Mouse (Mus musculus) Patski (cell line): ENCODE results near the gene Klhl21. TPM values are rescaled to one million over a fixed set of nuclear protein-coding genes. Genes with fewer than 3 reads are reported as not detected.
"Not testable (repeated sequence)": the region's sequence is repeated elsewhere in the genome, so short reads cannot be mapped to it uniquely, and the experiment has no call there.

ENCODE experiments used
- ATAC-seq: fragments of 100-300 bp; one replicate; pipeline ENCODE4 v1.8.0; 2021
- CTCF ChIA-PET: fragments of 350-600 bp; sonication (Branson Sonifier 250); formaldehyde crosslinking; loops from one replicate; lab custom pipeline; 2022; ENCODE audit warnings: inconsistent platforms; lab: Charles Lee
- POLR2A ChIA-PET: fragments of 350-600 bp; sonication (Branson Sonifier 250); formaldehyde crosslinking; loops from one replicate; lab custom pipeline; 2022; ENCODE audit warnings: antibody characterized with exemption, inconsistent platforms; lab: Charles Lee
- DNase-seq: peaks from one replicate; pipeline ENCODE4 v3.0.0-alpha.2; 2011; ENCODE audit warnings: low read depth, low spot score
- H3K27me3 ChIP-seq: fragments of 371-371 bp; one replicate; pipeline ENCODE4 v1.5.1; 2021
- CTCF ChIP-seq: fragments of 100-300 bp; IDR thresholded peaks from one replicate; pipeline ENCODE4 v1.5.1; 2021
- in situ Hi-C: fragments of 300-500 bp; cut with MboI; formaldehyde crosslinking; loops from 3 replicates; pipeline ENCODE4 v1.11.1; 2018; ENCODE audit warnings: low pct_unique_long_range_greater_than_20kb, mixed read lengths
- polyA plus RNA-seq: library from polyadenylated mRNA; unstranded; gene quantifications from one replicate; pipeline ENCODE4 v1.2.3, GENCODE M21; 2021

The Klhl21 gene
- polyA plus RNA-seq, 1 experiment from 2014 or later, result 16.6 TPM

- DNase-seq, result no peak
- in situ Hi-C loops, result loop anchor here (5.0 kb wide), 1 partner anchor 47 kb away; no protein-coding TSS in a partner anchor
- TF ChIP-seq CTCF, result no peak
- ATAC-seq, result no peak
- CTCF ChIA-PET, result interaction anchor here (0.8 to 1.9 kb wide), 11 partner anchors 9 to 64 kb away, joined by 3 to 10 read pairs (median 3); partner anchors contain the start of genes Nol9 and Tas1r1
- POLR2A ChIA-PET, result interaction anchor here (1.4 kb wide), 1 partner anchor 20 kb away, joined by 4 read pairs; the partner anchor contains the start of gene Klhl21
- H3K27me3 ChIP-seq, result no peaks in the 10 kb centered on the region
Observed at GRCm38 (mm10) chr4:152029087-152029486, 20.5 kb downstream of the Klhl21 start.

GRCm38 (mm10) chr4:152029997-152030396 is 21.4 kb downstream of the Klhl21 start:
- CTCF ChIA-PET, result interaction anchor here (0.9 to 1.9 kb wide), 6 partner anchors 8 to 64 kb away, joined by 3 to 10 read pairs (median 3); partner anchors contain the start of genes Nol9 and Tas1r1
- H3K27me3 ChIP-seq, result no peaks in the 10 kb centered on the region
- DNase-seq (no peak), ATAC-seq (no peak)
- POLR2A ChIA-PET, result interaction anchor here (0.8 to 1.3 kb wide), 2 partner anchors 9 to 34 kb away, joined by 3 read pairs; partner anchors contain the start of genes Nol9 and Phf13
- no peak for TF ChIP-seq CTCF
- in situ Hi-C loops, result loop anchor here (5.0 kb wide), 2 partner anchors 48 to 67 kb away; no protein-coding TSS in a partner anchor

DNA sequence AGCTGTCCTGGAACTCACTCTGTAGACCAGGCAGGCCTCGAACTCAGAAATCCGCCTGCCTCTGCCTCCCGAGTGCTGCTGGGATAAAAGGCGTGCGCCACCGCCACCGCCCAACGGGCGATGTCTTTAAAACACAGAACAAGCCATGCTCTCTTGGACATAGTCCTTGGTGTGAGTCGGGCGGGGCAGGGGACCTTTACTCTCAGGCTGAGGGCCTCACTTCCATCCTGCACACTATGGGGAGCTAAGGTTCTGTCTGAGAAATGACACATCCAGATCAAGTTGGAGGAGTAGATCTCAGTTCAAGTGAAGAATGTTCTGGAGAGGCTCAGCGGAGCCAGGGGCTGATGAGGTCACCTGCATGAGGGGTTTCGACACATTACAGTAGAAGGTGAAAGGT is 24.3 kb downstream of the Klhl21 start:
- ATAC-seq (no peak), DNase-seq (no peak)
- H3K27me3 ChIP-seq, result no peaks in the 10 kb centered on the region
- ChIA-PET POLR2A (no interaction called here), CTCF (no interaction called here)
- no peak for TF ChIP-seq CTCF
- in situ Hi-C loops, result loop anchor here (5.0 kb wide), 1 partner anchor 64 kb away; no protein-coding TSS in a partner anchor

DNA sequence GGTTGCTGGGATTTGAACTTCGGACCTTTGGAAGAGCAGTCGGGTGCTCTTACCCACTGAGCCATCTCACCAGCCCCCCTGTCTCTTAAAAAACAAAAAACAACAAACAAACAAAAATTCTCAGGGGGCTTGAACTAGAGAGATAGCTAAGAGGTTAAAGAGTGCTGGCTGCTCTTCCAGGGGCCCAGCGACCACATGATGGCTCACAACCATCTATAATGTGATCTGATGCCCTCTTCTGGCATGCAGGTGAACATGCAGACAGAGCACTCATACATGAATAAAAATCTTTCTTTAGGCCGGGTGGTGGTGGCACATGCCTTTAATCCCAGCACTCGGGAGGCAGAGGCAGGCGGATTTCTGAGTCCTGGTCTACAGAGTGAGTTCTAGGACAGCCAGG is 27.9 kb downstream of the Klhl21 start:
- H3K27me3 ChIP-seq, ATAC-seq, in situ Hi-C loops, POLR2A ChIA-PET, DNase-seq: not testable (repeated sequence)
- CTCF ChIA-PET, result interaction anchor here (2.3 to 3.5 kb wide), 2 partner anchors 56 to 65 kb away, joined by 7 to 21 read pairs; no protein-coding TSS in a partner anchor

DNA sequence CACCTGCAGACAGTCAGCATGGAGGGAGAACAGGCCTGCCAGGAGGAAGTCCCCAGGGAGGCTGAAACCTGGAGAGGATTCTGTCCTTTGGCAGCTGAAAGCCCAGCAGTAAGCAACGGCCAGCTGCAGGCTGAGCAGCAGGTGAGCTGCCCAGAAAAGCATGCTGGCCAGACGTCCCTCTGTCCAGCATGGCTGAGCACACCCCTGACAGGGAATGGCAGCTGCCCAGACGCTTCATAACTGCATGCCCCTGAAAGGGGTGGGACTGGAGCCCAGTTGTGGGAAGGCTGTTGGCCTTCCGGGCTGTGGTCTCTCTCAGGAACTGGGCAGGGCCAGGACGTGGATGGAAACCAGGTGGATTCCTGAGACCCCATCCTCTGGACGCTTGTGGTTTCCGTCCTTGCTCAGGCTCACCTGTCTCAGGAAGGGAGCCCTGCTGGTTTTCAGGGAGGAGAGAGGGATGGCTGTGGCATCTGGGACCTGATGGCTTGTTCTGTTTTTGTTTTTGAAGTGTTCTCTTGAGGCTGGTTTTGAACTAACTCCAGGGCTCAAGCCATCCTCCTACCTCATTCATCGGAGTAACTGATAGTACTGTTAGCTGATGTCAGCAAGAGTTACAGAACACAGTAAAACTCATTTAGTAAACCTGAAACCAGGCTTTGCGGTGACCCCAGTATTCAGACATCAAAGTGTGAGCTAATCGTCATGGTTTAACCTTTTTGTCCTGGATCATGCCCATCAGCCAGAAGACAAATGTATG is 29.8 kb downstream of the Klhl21 start, which contains the start of gene Tas1r1:
Tas1r1 (minus strand) TSS at position 344 of the 760 bp plus-strand sequence.
- CTCF ChIA-PET, result interaction anchor here (0.6 to 3.5 kb wide), 10 partner anchors 9 to 63 kb away, joined by 3 to 21 read pairs (median 3); no protein-coding TSS in a partner anchor
- no peaks in the 10 kb centered on the region for H3K27me3 ChIP-seq
- in situ Hi-C loops, result no loop called here
- DNase-seq, result no peak
- no peak for TF ChIP-seq CTCF
- POLR2A ChIA-PET, result interaction anchor here (0.6 to 1.4 kb wide), 5 partner anchors 9 to 55 kb away, joined by 3 to 4 read pairs (median 3); no protein-coding TSS in a partner anchor
- no peak for ATAC-seq

DNA sequence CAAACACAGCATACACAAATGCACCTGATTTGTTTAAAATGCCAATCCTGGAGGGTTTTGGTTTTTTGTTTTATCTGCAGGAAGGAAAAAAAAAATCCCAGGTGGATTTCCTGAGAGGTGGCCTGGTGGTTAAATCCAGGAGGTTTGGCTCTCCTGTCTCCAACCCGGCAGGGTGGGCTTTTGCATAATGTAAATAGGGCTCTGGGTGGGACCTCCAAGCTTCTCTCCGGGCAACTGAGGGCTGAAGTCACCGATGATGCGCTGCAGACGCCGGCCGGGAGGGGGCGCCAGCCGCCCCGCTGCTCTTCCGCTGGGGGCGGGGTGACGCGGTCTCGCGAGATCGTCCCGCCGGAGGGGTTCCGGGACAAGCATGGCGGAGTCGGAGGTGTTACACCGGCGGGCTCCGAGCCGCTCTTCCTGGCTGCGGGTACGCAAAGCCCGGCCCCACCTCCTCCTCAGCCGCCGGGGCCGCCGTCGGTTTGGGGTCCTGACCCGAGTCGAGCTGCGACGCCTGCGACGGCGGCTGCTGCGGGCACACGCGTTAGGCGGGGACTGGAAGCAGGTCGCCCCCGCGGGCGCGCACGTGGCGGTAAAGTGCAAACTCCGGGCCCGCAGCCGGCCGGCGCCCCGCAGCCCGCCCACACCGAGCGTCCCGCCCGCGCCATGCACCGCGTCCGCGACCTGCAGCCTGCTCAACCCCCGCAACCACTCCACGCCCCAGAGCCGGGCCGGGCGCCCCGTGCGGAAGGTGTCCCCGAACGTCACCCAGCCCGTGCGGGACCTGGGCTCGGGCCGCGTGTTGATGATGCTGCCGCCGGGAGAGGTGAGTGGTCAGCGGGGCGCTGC is 30.6 kb downstream of the Klhl21 start, which contains the start of gene Nol9:
Nol9 (plus strand) TSS at position 337 of the 846 bp plus-strand sequence.
- ChIA-PET POLR2A (interaction anchor here (0.7 to 1.4 kb wide), 4 partner anchors 9 to 55 kb away, joined by 3 to 4 read pairs (median 3); no protein-coding TSS in a partner anchor), CTCF (interaction anchor here (0.6 to 3.5 kb wide), 8 partner anchors 10 to 58 kb away, joined by 3 to 21 read pairs (median 3); no protein-coding TSS in a partner anchor)
- TF ChIP-seq CTCF, result no peak
- H3K27me3 ChIP-seq, result no peaks in the 10 kb centered on the region
- in situ Hi-C loops, result no loop called here
- no peak for DNase-seq
- ATAC-seq, result peak; percentile 66

DNA sequence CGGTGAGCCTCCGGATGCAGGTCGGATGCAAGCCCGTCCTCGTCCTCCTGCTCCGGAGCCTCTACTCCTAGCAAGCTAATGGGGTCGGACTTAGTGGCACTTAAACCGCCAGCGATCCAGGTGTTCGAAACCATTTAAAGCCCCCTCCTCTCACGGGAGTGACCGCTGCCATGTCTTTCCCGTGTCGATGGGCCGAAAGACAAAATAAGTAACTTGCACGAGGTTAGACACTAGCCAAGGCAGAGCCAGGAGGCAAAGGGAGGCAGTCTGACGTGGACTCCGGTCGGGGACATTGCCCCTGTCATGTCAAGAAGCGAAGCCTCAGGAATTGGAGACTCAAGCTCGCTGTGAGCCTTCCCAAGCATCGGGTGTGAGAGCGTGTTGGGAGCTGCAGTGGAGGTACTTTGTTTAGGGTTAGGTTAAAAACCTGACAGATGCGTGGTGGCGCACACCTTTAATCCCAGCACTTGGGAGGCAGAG is 31.3 kb downstream of the Klhl21 start:
- TF ChIP-seq CTCF, result no peak
- ATAC-seq (no peak), DNase-seq (no peak)
- POLR2A ChIA-PET, result interaction anchor here (1.3 kb wide), 1 partner anchor 47 kb away, joined by 3 read pairs; no protein-coding TSS in a partner anchor
- no peaks in the 10 kb centered on the region for H3K27me3 ChIP-seq
- CTCF ChIA-PET, result interaction anchor here (1.7 to 2.6 kb wide), 2 partner anchors 11 to 57 kb away, joined by 3 to 10 read pairs; no protein-coding TSS in a partner anchor
- in situ Hi-C loops, result no loop called here

- ATAC-seq (no peak), DNase-seq (no peak)
- in situ Hi-C loops, result no loop called here
- TF ChIP-seq CTCF, result no peak
- no peaks in the 10 kb centered on the region for H3K27me3 ChIP-seq
- ChIA-PET CTCF (no interaction called here), POLR2A (no interaction called here)
Observed at GRCm38 (mm10) chr4:152041924-152042641, 33.5 kb downstream of the Klhl21 start.

DNA sequence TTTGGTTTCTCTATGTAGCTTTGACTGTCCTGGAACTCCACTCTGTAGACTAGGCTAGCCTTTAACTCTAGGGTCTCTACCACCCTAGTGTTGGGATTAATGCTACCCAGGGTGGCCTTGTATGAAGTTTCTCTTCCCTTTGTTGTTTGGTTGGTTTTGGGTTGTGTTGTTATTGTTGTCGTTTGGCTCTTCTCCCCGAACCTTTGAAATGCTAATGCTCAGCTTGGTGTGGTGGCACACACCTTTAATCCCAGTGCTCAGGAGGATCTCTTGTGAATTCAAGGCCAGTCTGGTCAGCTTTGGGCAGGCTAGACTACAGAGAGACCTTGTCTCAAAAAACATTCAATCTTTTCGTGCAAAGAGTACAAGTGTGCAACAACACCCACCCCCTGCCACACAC is 34.6 kb downstream of the Klhl21 start:
- in situ Hi-C loops, result no loop called here
- TF ChIP-seq CTCF, result no peak
- DNase-seq, result no peak
- ChIA-PET CTCF (interaction anchor here (1.4 kb wide), 1 partner anchor 14 kb away, joined by 3 read pairs; no protein-coding TSS in a partner anchor), POLR2A (no interaction called here)
- ATAC-seq, result no peak
- H3K27me3 ChIP-seq, result no peaks in the 10 kb centered on the region
